Mouse (Mus musculus) forebrain, postnatal 0 days (tissue): ENCODE results near the gene Per2. TPM values are rescaled to one million over a fixed set of nuclear protein-coding genes. Genes with fewer than 3 reads are reported as not detected.
A peak's percentile ranks its signal among the peaks of the same experiment; 100 is the strongest.

Experiments used
- ATAC-seq: fragments of 200-750 bp; cut with Nextera tagmentation; 2 replicates; pipeline ENCODE4 v1.8.0; 2017; ENCODE audit warnings: mild to moderate bottlenecking, moderate library complexity
- DNase-seq: peaks from one replicate; pipeline ENCODE4 v3.0.0-alpha.2; 2015
- H3K27ac ChIP-seq: fragments of 300-500 bp; sonication (generic); 2 replicates; pipeline ENCODE4 v1.5.1; 2014; ENCODE audit warnings: low read depth, mild to moderate bottlenecking, antibody characterized with exemption, low read length, moderate library complexity, mixed read lengths
- H3K27me3 ChIP-seq: fragments of 300-500 bp; sonication (generic); 2 replicates; pipeline ENCODE4 v1.6.1; 2014; ENCODE audit warnings: mild to moderate bottlenecking, low read length, mixed read lengths; ENCODE audit not compliant: insufficient read depth
- H3K36me3 ChIP-seq: fragments of 300-500 bp; sonication (generic); 2 replicates; pipeline ENCODE4 v1.6.1; 2014; ENCODE audit warnings: mild to moderate bottlenecking, moderate library complexity; ENCODE audit not compliant: insufficient read depth
- H3K4me1 ChIP-seq: fragments of 300-500 bp; sonication (generic); 2 replicates; pipeline ENCODE4 v1.6.1; 2014; ENCODE audit warnings: antibody characterized with exemption; ENCODE audit not compliant: insufficient read depth
- H3K4me2 ChIP-seq: fragments of 300-500 bp; sonication (generic); 2 replicates; pipeline ENCODE4 v1.6.1; 2014; ENCODE audit warnings: low read depth, mild to moderate bottlenecking, moderate library complexity
- H3K4me3 ChIP-seq: fragments of 300-500 bp; sonication (generic); 2 replicates; pipeline ENCODE4 v1.5.1; 2014; ENCODE audit warnings: low read depth, low read length, mixed read lengths
- H3K9ac ChIP-seq: fragments of 300-500 bp; sonication (generic); 2 replicates; pipeline ENCODE4 v1.6.1; 2014; ENCODE audit warnings: mild to moderate bottlenecking
- H3K9me3 ChIP-seq: fragments of 300-500 bp; sonication (generic); 2 replicates; pipeline ENCODE4 v1.6.1; 2016; ENCODE audit warnings: low read length
- CTCF ChIP-seq: sonication (generic); IDR thresholded peaks from 2 replicates; pipeline ENCODE4 v1.5.1; 2016; ENCODE audit warnings: antibody characterized with exemption, control low read depth, low read depth
- WGBS: fragments of 180-500 bp; shearing (Covaris S2); extraction: QIAGEN DNeasy Blood & Tissue Kit; methylation state at CpG from one replicate; pipeline ENCODE4 v1.1.7; 2014; 5-methylcytosine and 5-hydroxymethylcytosine counted together
- polyA plus RNA-seq: library from polyadenylated mRNA; unstranded; fragments of >200 nt; fragmentation: Nextera tagmentation; extraction: Ambion mirVana; gene quantifications from 2 replicates; pipeline ENCODE4 v1.2.1, GENCODE M21; 2015
- total RNA-seq: library from RNA; depleted of rRNA; stranded (reverse); fragments of >200 nt; gene quantifications from 2 replicates; pipeline ENCODE4 v1.2.3, GENCODE M21; 2014

Per2 gene
- total and polyA plus RNA-seq, 2 experiments from 2014 or later: 4.3 to 9.0 TPM

- peak; percentile 63 for TF ChIP-seq CTCF
- 4% methylated on average over 65 of the region's 65 CpGs for WGBS
- H3K4me1 ChIP-seq: peaks cover 21% of the 10 kb centered on the region
- H3K36me3 ChIP-seq: no peaks in the 10 kb centered on the region
- H3K27me3 ChIP-seq: no peaks in the 10 kb centered on the region
- peak; percentile 49 for ATAC-seq
- DNase-seq: peak; percentile 49
- no peaks in the 10 kb centered on the region for H3K9me3 ChIP-seq
- peak overlapping the region; percentile 78 for H3K27ac ChIP-seq
- peak overlapping the region; percentile 61 for H3K4me3 ChIP-seq
- H3K4me2 ChIP-seq: peak overlapping the region; percentile 69
- H3K9ac ChIP-seq: peak overlapping the region; percentile 87
Observed at GRCm38 (mm10) chr1:91412286-91413029, 46.7 kb downstream of the Per2 start.

- Histone ChIP-seq H3K27ac (no peak overlapping the region), H3K9ac (peak overlapping the region; percentile 87), H3K27me3 (no peaks in the 10 kb centered on the region), H3K4me1 (peaks cover 21% of the 10 kb centered on the region), H3K4me3 (peak overlapping the region; percentile 61), H3K4me2 (peak overlapping the region; percentile 69), H3K36me3 (no peaks in the 10 kb centered on the region), H3K9me3 (no peaks in the 10 kb centered on the region)
- no peak for DNase-seq
- no peak for ATAC-seq
- no peak for TF ChIP-seq CTCF
- 46% methylated on average over 8 of the region's 8 CpGs for WGBS
Observed at GRCm38 (mm10) chr1:91411631-91412285, 47.4 kb downstream of the Per2 start.

GRCm38 (mm10) chr1:91407819-91408218, 51.3 kb downstream of the Per2 start:
- Histone ChIP-seq H3K9me3 (no peaks in the 10 kb centered on the region), H3K27me3 (no peaks in the 10 kb centered on the region), H3K36me3 (no peaks in the 10 kb centered on the region), H3K4me1 (peaks cover 13% of the 10 kb centered on the region), H3K4me3 (no peak overlapping the region), H3K27ac (no peak overlapping the region), H3K4me2 (no peak overlapping the region), H3K9ac (no peak overlapping the region)
- 94% methylated on average over 4 of the region's 4 CpGs for WGBS
- DNase-seq (no peak), ATAC-seq (no peak)
- no peak for TF ChIP-seq CTCF

- WGBS: 51% methylated on average over 23 of the region's 23 CpGs
- Histone ChIP-seq H3K4me2 (peak overlapping the region; percentile 13; the same call in 1 of the 2 replicates), H3K27me3 (no peaks in the 10 kb centered on the region), H3K9me3 (no peaks in the 10 kb centered on the region), H3K4me1 (no peaks in the 10 kb centered on the region), H3K36me3 (no peaks in the 10 kb centered on the region), H3K27ac (no peak overlapping the region), H3K4me3 (no peak overlapping the region), H3K9ac (no peak overlapping the region)
- DNase-seq (no peak), ATAC-seq (0 out of 2 replicates have a peak, but pooled peaks have one; percentile 16)
- TF ChIP-seq CTCF: no peak
Observed at GRCm38 (mm10) chr1:91405406-91406169, 53.5 kb downstream of the Per2 start.

- no peaks in the 10 kb centered on the region for H3K9me3 ChIP-seq
- H3K9ac ChIP-seq: no peak overlapping the region
- no peaks in the 10 kb centered on the region for H3K36me3 ChIP-seq
- H3K4me1 ChIP-seq: no peaks in the 10 kb centered on the region
- no peak for ATAC-seq
- no peaks in the 10 kb centered on the region for H3K27me3 ChIP-seq
- no peak overlapping the region for H3K4me2 ChIP-seq
- H3K4me3 ChIP-seq: no peak overlapping the region
- TF ChIP-seq CTCF: no peak
- no peak for DNase-seq
- no peak overlapping the region for H3K27ac ChIP-seq
- 17% methylated on average over 1 of the region's 1 CpGs for WGBS
Observed at GRCm38 (mm10) chr1:91404976-91405375, 54.1 kb downstream of the Per2 start.

GRCm38 (mm10) chr1:91398260-91399062, 60.7 kb downstream of the Per2 start, which contains the start of gene Ilkap:
Gene Ilkap, minus strand, starts transcription at chr1:91398815.
- TF ChIP-seq CTCF: no peak
- DNase-seq (peak; percentile 94), ATAC-seq (peak; percentile 97)

More at GRCm38 (mm10) chr1:91398260-91399062, 60.7 kb downstream of the Per2 start, which contains the start of gene Ilkap:
- H3K9ac ChIP-seq: peak within 1 kb of the TSS; percentile 85
- H3K36me3 ChIP-seq: peaks cover 3% of the 10 kb centered on the region; the same call in 1 of the 2 replicates
- H3K4me2 ChIP-seq: peak within 1 kb of the TSS; percentile 67
- peak within 1 kb of the TSS; percentile 85 for H3K4me3 ChIP-seq
- 3% methylated on average over 86 of the region's 91 CpGs for WGBS
- H3K27me3 ChIP-seq: no peaks in the 10 kb centered on the region
- peaks cover 12% of the 10 kb centered on the region for H3K4me1 ChIP-seq
- H3K9me3 ChIP-seq: no peaks in the 10 kb centered on the region
- H3K27ac ChIP-seq: peak within 1 kb of the TSS; percentile 95
